In genomic region chr6:139746758-139747479, GRCm38 (mm10) we compare ENCODE assay signal across 27 mouse cellular contexts.
DNase-seq lines count a peak whose midpoint lies in the region; ATAC-seq lines count a peak whose summit lies in the region.
"Had no signal": no experiment of that assay in that cellular context is flagged by ENCODE, and none has a peak within 500 bp of the region (broad histone marks: within the 10 kb centered on the region; RNA-seq: fewer than 3 reads in every experiment).

No protein-coding gene starts in this region.

- H3K27me3 ChIP-seq in forebrain, embryonic 13.5 days, result no peaks in the 10 kb centered on the region
- H3K27me3 ChIP-seq in forebrain, embryonic 16.5 days (replicated peaks; ENCODE audit: control insufficient read depth, insufficient read depth, low read length), result no peaks in the 10 kb centered on the region
- no peaks in the 10 kb centered on the region for H3K27me3 ChIP-seq in hindbrain, embryonic 14.5 days (ENCODE audit: control insufficient read depth, insufficient read depth, low read length)
- H3K27me3 ChIP-seq in midbrain, embryonic 13.5 days, result no peaks in the 10 kb centered on the region
- H3K27me3 ChIP-seq: embryonic facial prominence, embryonic 13.5 days; limb, embryonic 13.5 days; liver, embryonic 12.5 days; neural tube, embryonic 13.5 days had no signal

- no peaks in the 10 kb centered on the region for H3K36me3 ChIP-seq in forebrain, embryonic 13.5 days (ENCODE audit: poor library complexity, severe bottlenecking)
- no peaks in the 10 kb centered on the region for H3K36me3 ChIP-seq in forebrain, embryonic 16.5 days (ENCODE audit: control insufficient read depth, insufficient read depth)
- H3K36me3 ChIP-seq in hindbrain, embryonic 14.5 days (replicated peaks; ENCODE audit: control insufficient read depth, insufficient read depth), result no peaks in the 10 kb centered on the region
- no peaks in the 10 kb centered on the region for H3K36me3 ChIP-seq in midbrain, embryonic 13.5 days
- H3K36me3 ChIP-seq: embryonic facial prominence, embryonic 13.5 days; heart, embryonic 10.5 days; limb, embryonic 13.5 days; liver, embryonic 12.5 days; neural tube, embryonic 13.5 days had no signal

- peak; percentile 59; the same call in 1 of the 2 replicates for ATAC-seq in forebrain, embryonic 13.5 days
- no peak for ATAC-seq in forebrain, embryonic 16.5 days
- ATAC-seq in hindbrain, embryonic 14.5 days (ENCODE audit: low FRiP score), result peak; percentile 59; the same call in 1 of the 2 replicates
- peak; percentile 77; the same call in 1 of the 2 replicates for ATAC-seq in midbrain, embryonic 13.5 days
- ATAC-seq: CD4-positive, CD25-positive, alpha-beta regulatory T cell, adult 4 months; liver, embryonic 12.5 days had no signal

- H3K4me3 ChIP-seq in forebrain, embryonic 13.5 days, result no peak overlapping the region
- no peak overlapping the region for H3K4me3 ChIP-seq in forebrain, embryonic 16.5 days (replicated peaks; ENCODE audit: low read length)
- no peak overlapping the region for H3K4me3 ChIP-seq in hindbrain, embryonic 14.5 days (replicated peaks; ENCODE audit: low read length)
- H3K4me3 ChIP-seq in midbrain, embryonic 13.5 days (replicated peaks), result no peak overlapping the region
- H3K4me3 ChIP-seq: embryonic facial prominence, embryonic 13.5 days; erythroblast, embryonic 14.5 days; heart, embryonic 10.5 days; layer of hippocampus, adult 2 months; limb, embryonic 13.5 days; liver, embryonic 12.5 days; neural tube, embryonic 13.5 days had no signal

- 0 out of 2 replicates have a peak, but pooled peaks cover 6% of the 10 kb centered on the region for H3K9me3 ChIP-seq in forebrain, embryonic 13.5 days (replicated peaks)
- H3K9me3 ChIP-seq in forebrain, embryonic 16.5 days (ENCODE audit: control insufficient read depth, low read length), result no peaks in the 10 kb centered on the region
- no peaks in the 10 kb centered on the region for H3K9me3 ChIP-seq in hindbrain, embryonic 14.5 days (ENCODE audit: control insufficient read depth, low read length)
- H3K9me3 ChIP-seq in midbrain, embryonic 13.5 days, result no peaks in the 10 kb centered on the region
- H3K9me3 ChIP-seq: embryonic facial prominence, embryonic 13.5 days; heart, embryonic 10.5 days; limb, embryonic 13.5 days; neural tube, embryonic 13.5 days had no signal

- no peak overlapping the region for H3K4me2 ChIP-seq in forebrain, embryonic 13.5 days
- H3K4me2 ChIP-seq in forebrain, embryonic 16.5 days (ENCODE audit: low read length), result no peak overlapping the region
- H3K4me2 ChIP-seq in hindbrain, embryonic 14.5 days (replicated peaks), result no peak overlapping the region
- no peak overlapping the region for H3K4me2 ChIP-seq in midbrain, embryonic 13.5 days (replicated peaks)
- H3K4me2 ChIP-seq: embryonic facial prominence, embryonic 13.5 days; limb, embryonic 13.5 days; liver, embryonic 12.5 days; neural tube, embryonic 13.5 days had no signal

- peak; percentile 38 for DNase-seq in brain, adult 2 months (ENCODE audit: low read depth, low spot score)
- peak; percentile 38 for DNase-seq in hindbrain, embryonic 14.5 days (ENCODE audit: low spot score)
- DNase-seq in heart, adult 9 months (ENCODE audit: low spot score in 2 of 2), result no peak
- no peak for DNase-seq in layer of hippocampus, adult 9-10 months (ENCODE audit: low spot score)
- no peak for DNase-seq in gastrocnemius, postnatal 4 days (ENCODE audit: low spot score in 2 of 2)
- DNase-seq: adrenal gland, postnatal 14 days; cerebellum, postnatal 14 days; gastrocnemius, postnatal 36 days; heart, postnatal 4 days; kidney, adult 2 months; layer of hippocampus, postnatal 36 days; lung, adult 18-20 months; lung, postnatal 14 days; thymus, adult 2 months; thymus, postnatal 4 days had no signal

- 0 out of 2 replicates have a peak, but pooled peaks cover 2% of the 10 kb centered on the region for H3K4me1 ChIP-seq in forebrain, embryonic 13.5 days
- H3K4me1 ChIP-seq in forebrain, embryonic 16.5 days (replicated peaks; ENCODE audit: control insufficient read depth, insufficient read depth, low read length), result no peaks in the 10 kb centered on the region; the same call in 1 of the 2 replicates
- H3K4me1 ChIP-seq in hindbrain, embryonic 14.5 days (replicated peaks; ENCODE audit: control insufficient read depth, insufficient read depth, low read length), result 0 out of 2 replicates have a peak, but pooled peaks cover 3% of the 10 kb centered on the region
- H3K4me1 ChIP-seq in midbrain, embryonic 13.5 days (replicated peaks), result peaks cover 6% of the 10 kb centered on the region
- H3K4me1 ChIP-seq: embryonic facial prominence, embryonic 13.5 days; heart, embryonic 10.5 days; limb, embryonic 13.5 days; liver, embryonic 12.5 days had no signal

- no peak overlapping the region for H3K27ac ChIP-seq in forebrain, embryonic 13.5 days
- H3K27ac ChIP-seq in forebrain, embryonic 16.5 days (ENCODE audit: low read length), result no peak overlapping the region
- no peak overlapping the region for H3K27ac ChIP-seq in hindbrain, embryonic 14.5 days
- H3K27ac ChIP-seq in midbrain, embryonic 13.5 days, result no peak overlapping the region
- H3K27ac ChIP-seq: embryonic facial prominence, embryonic 13.5 days; heart, embryonic 10.5 days; kidney, postnatal 0 days; layer of hippocampus, adult 2 months; limb, embryonic 13.5 days; liver, embryonic 12.5 days; neural tube, embryonic 13.5 days had no signal

- 69% methylated on average over 7 of the region's 7 CpGs for WGBS in forebrain, embryonic 13.5 days
- 64% methylated on average over 7 of the region's 7 CpGs for WGBS in forebrain, embryonic 16.5 days
- WGBS in hindbrain, embryonic 14.5 days, result 58% methylated on average over 7 of the region's 7 CpGs
- WGBS in midbrain, embryonic 13.5 days, result 60% methylated on average over 7 of the region's 7 CpGs

- H3K9ac ChIP-seq in forebrain, embryonic 13.5 days, result no peak overlapping the region
- no peak overlapping the region for H3K9ac ChIP-seq in forebrain, embryonic 16.5 days (replicated peaks; ENCODE audit: low read depth, low read length)
- H3K9ac ChIP-seq in hindbrain, embryonic 14.5 days, result no peak overlapping the region
- H3K9ac ChIP-seq in midbrain, embryonic 13.5 days (replicated peaks), result no peak overlapping the region
- H3K9ac ChIP-seq: embryonic facial prominence, embryonic 13.5 days; limb, embryonic 13.5 days; liver, embryonic 12.5 days; neural tube, embryonic 13.5 days had no signal

Comparison
In these comparisons a context has a peak if more than half of its experiments do, and no peak if none do; other contexts are left out.
1. DNase-seq: peak in brain, adult 2 months (single experiment) and hindbrain, embryonic 14.5 days (single experiment); none in heart, adult 9 months (0 of 2), layer of hippocampus, adult 9-10 months (single experiment) and gastrocnemius, postnatal 4 days (0 of 2).